In genomic region chr11:54757993-54758392, GRCm38 (mm10) we compare ENCODE assay signal across 10 mouse cellular contexts. TPM values are rescaled to one million over a fixed set of nuclear protein-coding genes. Genes with fewer than 3 reads are reported as not detected.
DNase-seq lines count a peak whose midpoint lies in the region; ATAC-seq lines count a peak whose summit lies in the region.
"Had no signal": no experiment of that assay in that cellular context is flagged by ENCODE, and none has a peak within 500 bp of the region (broad histone marks: within the 10 kb centered on the region; RNA-seq: fewer than 3 reads in every experiment).

No protein-coding gene starts in this region.

- H3K4me3 ChIP-seq in hindbrain, embryonic 14.5 days (replicated peaks; ENCODE audit: low read length) = no peak overlapping the region
- H3K4me3 ChIP-seq in hindbrain, embryonic 11.5 days (ENCODE audit: low read depth, low read length) = no peak overlapping the region
- H3K4me3 ChIP-seq in forebrain, embryonic 10.5 days = no peak overlapping the region
- H3K4me3 ChIP-seq: erythroblast, embryonic 14.5 days had no signal

- no peak for ATAC-seq in hindbrain, embryonic 14.5 days (ENCODE audit: low FRiP score)
- no peak for ATAC-seq in hindbrain, embryonic 11.5 days (ENCODE audit: low FRiP score)

- no peak for DNase-seq in hindbrain, embryonic 14.5 days (ENCODE audit: low spot score)
- DNase-seq in hindbrain, embryonic 11.5 days (ENCODE audit: low spot score) = no peak
- DNase-seq in B cell, adult 2 months = peak; percentile 69 to 75
- peak; percentile 67 for DNase-seq in MEL-GATA-1-ER (ENCODE audit: extremely low read depth, low read depth)
- DNase-seq in large intestine, adult 2 months (ENCODE audit: low read depth, low spot score) = peak; percentile 43
- DNase-seq in frontal cortex, postnatal 10 days (ENCODE audit: low spot score in 2 of 2) = no peak
- no peak for DNase-seq in yolk sac, embryonic 10.5 days (ENCODE audit: low spot score)
- no peak for DNase-seq in forebrain, embryonic 10.5 days (ENCODE audit: extremely low spot score, low spot score)
- DNase-seq: right cerebral cortex, postnatal 14 days had no signal

- no peak overlapping the region for H3K9ac ChIP-seq in hindbrain, embryonic 14.5 days
- H3K9ac ChIP-seq in hindbrain, embryonic 11.5 days (ENCODE audit: low read depth, low read length) = no peak overlapping the region

- 20% methylated on average over 1 of the region's 1 CpGs for WGBS in hindbrain, embryonic 14.5 days
- WGBS in hindbrain, embryonic 11.5 days = 44% methylated on average over 1 of the region's 1 CpGs
- 4% methylated on average over 1 of the region's 1 CpGs for WGBS in large intestine, adult 2 months
- WGBS in forebrain, embryonic 10.5 days = 71% methylated on average over 1 of the region's 1 CpGs

- H3K27me3 ChIP-seq in hindbrain, embryonic 14.5 days (ENCODE audit: control insufficient read depth, insufficient read depth, low read length) = no peaks in the 10 kb centered on the region
- H3K27me3 ChIP-seq in hindbrain, embryonic 11.5 days (ENCODE audit: control insufficient read depth, insufficient read depth, low read length) = no peaks in the 10 kb centered on the region
- H3K27me3 ChIP-seq in forebrain, embryonic 10.5 days (ENCODE audit: poor library complexity, severe bottlenecking) = no peaks in the 10 kb centered on the region

- no peaks in the 10 kb centered on the region for H3K9me3 ChIP-seq in hindbrain, embryonic 14.5 days (ENCODE audit: control insufficient read depth, low read length)
- H3K9me3 ChIP-seq in hindbrain, embryonic 11.5 days (ENCODE audit: control insufficient read depth, low read length) = no peaks in the 10 kb centered on the region
- no peaks in the 10 kb centered on the region for H3K9me3 ChIP-seq in forebrain, embryonic 10.5 days

- no peak overlapping the region for H3K4me2 ChIP-seq in hindbrain, embryonic 14.5 days (replicated peaks)
- H3K4me2 ChIP-seq in hindbrain, embryonic 11.5 days (replicated peaks; ENCODE audit: low read depth, low read length) = no peak overlapping the region

- H3K4me1 ChIP-seq in hindbrain, embryonic 14.5 days (replicated peaks; ENCODE audit: control insufficient read depth, insufficient read depth, low read length) = peaks cover 41% of the 10 kb centered on the region
- peaks cover 8% of the 10 kb centered on the region for H3K4me1 ChIP-seq in hindbrain, embryonic 11.5 days (replicated peaks; ENCODE audit: control insufficient read depth, insufficient read depth, low read length)
- peaks cover 57% of the 10 kb centered on the region for H3K4me1 ChIP-seq in forebrain, embryonic 10.5 days

- peak overlapping the region; percentile 38; the same call in 1 of the 2 replicates for H3K27ac ChIP-seq in hindbrain, embryonic 14.5 days
- H3K27ac ChIP-seq in hindbrain, embryonic 11.5 days (ENCODE audit: low read depth, low read length) = no peak overlapping the region
- no peak overlapping the region for H3K27ac ChIP-seq in forebrain, embryonic 10.5 days

- H3K36me3 ChIP-seq in hindbrain, embryonic 14.5 days (replicated peaks; ENCODE audit: control insufficient read depth, insufficient read depth) = peaks cover 3% of the 10 kb centered on the region; the same call in 1 of the 2 replicates
- 0 out of 2 replicates have a peak, but pooled peaks cover 2% of the 10 kb centered on the region for H3K36me3 ChIP-seq in hindbrain, embryonic 11.5 days (ENCODE audit: control insufficient read depth, insufficient read depth, low read length)
- H3K36me3 ChIP-seq in forebrain, embryonic 10.5 days (replicated peaks) = peaks cover 30% of the 10 kb centered on the region

RNA-seq across cellular contexts. Expression of gene Cdc42se2, which starts 29.5 kb away (rescaled TPM):
- 147 and 171 TPM in 2 replicates for polyA plus RNA-seq in hindbrain, embryonic 14.5 days (2014; fragmentation: Nextera tagmentation; extraction: Ambion mirVana)
- 245 and 257 TPM in 2 replicates for polyA plus RNA-seq in hindbrain, embryonic 11.5 days (2014; fragmentation: Nextera tagmentation; extraction: Ambion mirVana)
- polyA plus RNA-seq in large intestine, adult 2 months (2012; rRNA removed) = 81.0 and 102 TPM in 2 replicates
- 182 and 187 TPM in 2 replicates for polyA plus RNA-seq in forebrain, embryonic 10.5 days (2016; fragmentation: Nextera tagmentation; extraction: Ambion mirVana)

Comparison
In these comparisons a context has a peak if more than half of its experiments do, and no peak if none do; other contexts are left out.
1. DNase-seq: peak in B cell, adult 2 months (2 of 2), MEL-GATA-1-ER (single experiment) and large intestine, adult 2 months (single experiment); none in hindbrain, embryonic 14.5 days (single experiment), hindbrain, embryonic 11.5 days (single experiment), frontal cortex, postnatal 10 days (0 of 2), yolk sac, embryonic 10.5 days (single experiment) and forebrain, embryonic 10.5 days (single experiment).